Mouse (Mus musculus) limb, embryonic 13.5 days (tissue): Measurements from ENCODE around the gene Crlf3. TPM values are rescaled to one million over a fixed set of nuclear protein-coding genes. Genes with fewer than 3 reads are reported as not detected.
"Not testable (repeated sequence)": the region's sequence is repeated elsewhere in the genome, so short reads cannot be mapped to it uniquely, and the experiment has no call there.

Experiments
- ATAC-seq: fragments of 200-750 bp; cut with Nextera tagmentation; 2 replicates; pipeline ENCODE4 v1.8.0; 2017; ENCODE audit warnings: low read depth, moderate number of reproducible peaks, moderate TSS enrichment; ENCODE audit not compliant: low FRiP score
- H3K27ac ChIP-seq: fragments of 300-500 bp; sonication (generic); 2 replicates; pipeline ENCODE4 v1.5.1; 2015; ENCODE audit warnings: inconsistent platforms, mild to moderate bottlenecking, moderate library complexity
- H3K27me3 ChIP-seq: fragments of 300-500 bp; sonication (generic); 2 replicates; pipeline ENCODE4 v1.6.1; 2015; ENCODE audit warnings: mild to moderate bottlenecking, inconsistent platforms
- H3K36me3 ChIP-seq: fragments of 300-500 bp; sonication (generic); 2 replicates; pipeline ENCODE4 v1.6.1; 2015; ENCODE audit warnings: inconsistent platforms, mild to moderate bottlenecking, moderate library complexity
- H3K4me1 ChIP-seq: fragments of 300-500 bp; sonication (generic); 2 replicates; pipeline ENCODE4 v1.6.1; 2015; ENCODE audit warnings: inconsistent platforms
- H3K4me2 ChIP-seq: fragments of 300-500 bp; sonication (generic); replicated peaks from 2 replicates; pipeline ENCODE4 v1.6.1; 2015; ENCODE audit warnings: inconsistent platforms, mild to moderate bottlenecking, moderate library complexity
- H3K4me3 ChIP-seq: fragments of 300-500 bp; sonication (generic); 2 replicates; pipeline ENCODE4 v1.5.1; 2015; ENCODE audit warnings: moderate library complexity, mild to moderate bottlenecking, inconsistent platforms
- H3K9ac ChIP-seq: fragments of 300-500 bp; sonication (generic); 2 replicates; pipeline ENCODE4 v1.6.1; 2015; ENCODE audit warnings: mild to moderate bottlenecking, inconsistent platforms
- H3K9me3 ChIP-seq: fragments of 300-500 bp; sonication (generic); 2 replicates; pipeline ENCODE4 v1.6.1; 2016; ENCODE audit warnings: inconsistent platforms
- WGBS: fragments of 180-500 bp; shearing (Covaris S2); methylation state at CpG from one replicate; pipeline ENCODE4 v1.1.7; 2015; 5-methylcytosine and 5-hydroxymethylcytosine counted together
- polyA plus RNA-seq: library from polyadenylated mRNA; unstranded; fragments of >200 nt; fragmentation: Nextera tagmentation; extraction: Ambion mirVana; gene quantifications from 2 replicates; pipeline ENCODE4 v1.2.1, GENCODE M21; 2015

Gene Crlf3
- polyA plus RNA-seq, 1 experiment from 2014 or later = 55.3 TPM

DNA sequence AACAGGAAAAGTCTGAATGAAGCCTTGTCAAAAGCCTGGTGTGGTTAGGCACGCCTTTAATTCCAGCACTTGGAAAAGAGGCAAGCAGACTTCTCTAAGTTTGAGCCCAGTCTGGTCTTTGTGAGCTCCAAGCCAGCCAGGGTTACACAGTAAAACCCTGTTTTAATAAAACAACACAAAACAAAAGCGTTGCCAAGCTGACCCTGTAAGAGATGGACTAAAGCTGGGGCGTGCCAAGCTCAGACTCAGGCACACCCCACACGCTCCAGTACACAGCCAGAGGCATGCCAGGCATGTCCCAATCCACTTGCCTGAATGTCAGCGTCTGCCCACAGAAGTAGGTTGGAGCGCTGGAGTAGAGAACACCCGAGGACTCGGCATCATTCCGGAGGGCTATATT is 24.6 kb downstream of the Crlf3 start:
- Histone ChIP-seq H3K4me1 (0 out of 2 replicates have a peak, but pooled peaks cover under 1% of the 10 kb centered on the region), H3K9ac (no peak overlapping the region), H3K36me3 (peaks cover 73% of the 10 kb centered on the region), H3K27ac (no peak overlapping the region), H3K27me3 (no peaks in the 10 kb centered on the region), H3K4me2 (no peak overlapping the region), H3K4me3 (no peak overlapping the region), H3K9me3 (no peaks in the 10 kb centered on the region)
- 90% methylated on average over 9 of the region's 9 CpGs for WGBS
- ATAC-seq = no peak

DNA sequence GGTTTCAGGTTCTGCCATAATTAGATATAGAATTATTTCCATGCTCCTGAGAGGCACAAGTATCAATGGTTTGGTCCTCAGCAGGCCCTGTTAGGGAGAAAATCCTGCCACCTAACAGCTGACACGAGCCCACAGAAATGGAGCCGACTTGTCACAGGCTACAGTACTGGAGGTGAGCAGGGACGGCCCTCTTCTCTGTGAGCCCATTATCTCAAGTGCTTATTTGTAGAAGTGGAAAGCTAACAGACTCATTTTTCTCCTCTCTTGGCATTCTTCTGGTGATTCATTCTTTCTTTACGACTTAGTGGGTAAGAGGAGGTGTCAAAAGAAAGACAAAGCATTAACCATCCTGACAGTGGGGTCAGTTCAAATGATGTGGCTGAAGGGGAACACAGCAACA is 26.1 kb downstream of the Crlf3 start:
- ATAC-seq = no peak
- Histone ChIP-seq H3K36me3 (peaks cover 63% of the 10 kb centered on the region), H3K9ac (no peak overlapping the region), H3K4me1 (peaks cover 12% of the 10 kb centered on the region), H3K4me2 (no peak overlapping the region), H3K4me3 (no peak overlapping the region), H3K27me3 (no peaks in the 10 kb centered on the region), H3K9me3 (no peaks in the 10 kb centered on the region), H3K27ac (no peak overlapping the region)
- WGBS = 77% methylated on average over 4 of the region's 4 CpGs

DNA sequence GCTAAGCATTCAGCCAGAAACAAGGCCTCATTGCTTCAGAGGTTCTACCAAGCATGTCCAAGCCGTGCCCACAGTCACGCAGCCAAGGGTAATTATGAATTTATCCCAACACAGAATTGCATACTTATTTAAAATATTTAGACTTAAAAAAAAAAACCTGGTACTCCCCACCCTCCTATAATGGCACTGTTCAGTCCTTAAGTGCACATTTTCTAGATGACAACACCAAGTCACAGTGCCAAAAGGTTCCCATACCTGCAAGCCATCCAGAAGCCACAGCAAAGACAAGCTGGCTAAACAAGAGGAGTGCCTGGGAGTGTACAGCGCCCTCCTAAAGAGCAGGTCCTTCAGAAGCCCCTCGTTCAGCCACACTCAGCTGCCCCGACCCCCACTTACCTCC is 27.6 kb downstream of the Crlf3 start:
- peaks cover 63% of the 10 kb centered on the region for H3K36me3 ChIP-seq
- ATAC-seq = no peak
- WGBS = 90% methylated on average over 5 of the region's 5 CpGs

DNA sequence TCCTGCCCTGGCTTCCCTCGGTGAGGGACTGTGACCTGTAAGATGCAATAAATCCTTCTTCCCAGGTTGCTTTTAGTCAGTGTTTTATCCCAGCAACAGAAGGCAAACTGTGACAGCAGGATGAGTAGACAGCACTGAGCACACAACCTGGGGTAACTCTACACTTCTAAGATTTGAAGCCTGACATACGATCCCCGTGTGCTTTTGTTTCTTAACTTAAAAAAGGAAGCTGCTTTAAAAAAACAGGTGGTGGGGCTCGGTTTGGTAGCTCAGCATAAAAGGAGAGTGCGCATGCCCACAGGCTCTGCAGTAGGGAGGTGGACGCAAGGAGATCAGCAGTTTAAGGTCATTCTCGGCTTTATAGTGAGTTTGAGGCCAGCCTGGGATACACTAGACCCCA is 28.3 kb downstream of the Crlf3 start:
- Histone ChIP-seq H3K27me3 (no peaks in the 10 kb centered on the region), H3K4me2 (no peak overlapping the region), H3K27ac (no peak overlapping the region), H3K9me3 (no peaks in the 10 kb centered on the region), H3K4me1 (peaks cover 12% of the 10 kb centered on the region), H3K9ac (no peak overlapping the region), H3K36me3 (peaks cover 62% of the 10 kb centered on the region), H3K4me3 (no peak overlapping the region)
- no peak for ATAC-seq
- WGBS = 60% methylated on average over 7 of the region's 7 CpGs

More for the DNA sequence above, 27.6 kb downstream of the Crlf3 start:
- H3K9ac ChIP-seq = no peak overlapping the region
- peaks cover 12% of the 10 kb centered on the region for H3K4me1 ChIP-seq
- H3K4me3 ChIP-seq = no peak overlapping the region
- no peak overlapping the region for H3K27ac ChIP-seq
- H3K4me2 ChIP-seq = no peak overlapping the region
- no peaks in the 10 kb centered on the region for H3K27me3 ChIP-seq
- H3K9me3 ChIP-seq = no peaks in the 10 kb centered on the region

DNA sequence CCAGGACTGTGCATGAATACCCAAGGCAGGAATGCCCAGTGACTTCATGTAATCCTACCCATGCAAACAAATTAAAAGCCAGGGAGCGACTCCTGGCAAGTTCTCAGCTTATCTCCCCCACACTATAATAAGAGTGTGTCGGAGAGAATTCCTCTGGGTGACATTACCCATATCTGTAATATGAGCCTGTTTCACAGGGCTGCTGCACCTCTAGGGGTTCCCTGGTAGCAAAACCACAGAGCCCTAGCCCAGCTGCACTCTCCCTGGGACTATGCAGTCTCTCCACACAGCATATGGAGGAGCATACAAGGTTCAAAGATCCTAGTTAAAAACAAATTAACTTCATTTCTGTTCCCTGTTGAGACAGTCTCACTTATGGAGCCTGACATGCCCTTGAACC is 30.7 kb downstream of the Crlf3 start:
- Histone ChIP-seq H3K4me1 (peaks cover 12% of the 10 kb centered on the region), H3K9me3 (no peaks in the 10 kb centered on the region), H3K27ac (no peak overlapping the region), H3K4me3 (no peak overlapping the region), H3K9ac (no peak overlapping the region), H3K27me3 (no peaks in the 10 kb centered on the region), H3K36me3 (peaks cover 52% of the 10 kb centered on the region), H3K4me2 (no peak overlapping the region)
- 23% methylated on average over 2 of the region's 2 CpGs for WGBS
- ATAC-seq = no peak; the same call in 1 of the 2 replicates

DNA sequence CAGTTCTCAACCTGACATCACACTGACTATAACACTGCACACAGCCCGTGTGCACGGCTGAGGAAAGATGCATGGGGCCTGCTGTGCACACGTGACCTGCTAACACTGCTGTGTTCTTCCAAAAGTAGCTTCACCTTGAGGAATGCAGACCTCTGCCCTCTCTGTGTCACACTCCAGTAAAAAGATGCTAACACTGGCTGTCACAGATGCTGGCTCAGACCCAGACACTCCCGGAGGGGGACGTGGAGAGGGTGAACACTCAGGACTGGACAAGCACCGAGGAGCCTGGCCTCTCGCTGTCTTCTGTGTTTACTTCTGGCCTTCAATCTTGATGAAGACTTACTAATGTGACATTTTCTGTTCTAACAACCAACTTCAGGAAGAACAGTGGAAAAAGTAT is 33.9 kb downstream of the Crlf3 start:
- Histone ChIP-seq H3K4me3 (no peak overlapping the region), H3K4me2 (no peak overlapping the region), H3K4me1 (peaks cover 12% of the 10 kb centered on the region), H3K9me3 (no peaks in the 10 kb centered on the region), H3K27me3 (no peaks in the 10 kb centered on the region), H3K36me3 (peaks cover 37% of the 10 kb centered on the region), H3K9ac (no peak overlapping the region), H3K27ac (no peak overlapping the region)
- 89% methylated on average over 7 of the region's 7 CpGs for WGBS
- ATAC-seq = no peak

DNA sequence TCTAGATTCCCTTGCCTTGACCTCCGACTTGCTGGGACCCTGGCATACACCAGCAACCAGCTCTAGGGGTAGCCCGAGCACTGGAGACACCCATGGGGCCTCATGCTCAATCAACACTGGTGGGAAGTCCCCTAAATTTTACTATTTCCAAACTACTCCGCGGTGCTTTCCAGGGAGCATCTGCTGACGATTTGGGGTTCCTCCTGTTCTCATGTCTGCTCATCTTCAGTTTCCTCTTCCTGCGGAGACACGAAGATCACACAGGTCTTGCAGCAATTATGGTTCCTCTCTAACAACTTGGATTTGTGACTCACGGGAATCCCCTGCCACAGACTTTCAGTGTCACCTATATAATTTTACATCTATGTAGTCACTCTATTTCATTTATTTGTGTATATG is 37.4 kb downstream of the Crlf3 start:
- Histone ChIP-seq H3K36me3 (peaks cover 21% of the 10 kb centered on the region), H3K4me2 (no peak overlapping the region), H3K4me1 (no peaks in the 10 kb centered on the region), H3K27ac (no peak overlapping the region), H3K27me3 (no peaks in the 10 kb centered on the region), H3K9ac (no peak overlapping the region), H3K4me3 (no peak overlapping the region), H3K9me3 (no peaks in the 10 kb centered on the region)
- WGBS = 86% methylated on average over 8 of the region's 8 CpGs
- ATAC-seq = no peak

DNA sequence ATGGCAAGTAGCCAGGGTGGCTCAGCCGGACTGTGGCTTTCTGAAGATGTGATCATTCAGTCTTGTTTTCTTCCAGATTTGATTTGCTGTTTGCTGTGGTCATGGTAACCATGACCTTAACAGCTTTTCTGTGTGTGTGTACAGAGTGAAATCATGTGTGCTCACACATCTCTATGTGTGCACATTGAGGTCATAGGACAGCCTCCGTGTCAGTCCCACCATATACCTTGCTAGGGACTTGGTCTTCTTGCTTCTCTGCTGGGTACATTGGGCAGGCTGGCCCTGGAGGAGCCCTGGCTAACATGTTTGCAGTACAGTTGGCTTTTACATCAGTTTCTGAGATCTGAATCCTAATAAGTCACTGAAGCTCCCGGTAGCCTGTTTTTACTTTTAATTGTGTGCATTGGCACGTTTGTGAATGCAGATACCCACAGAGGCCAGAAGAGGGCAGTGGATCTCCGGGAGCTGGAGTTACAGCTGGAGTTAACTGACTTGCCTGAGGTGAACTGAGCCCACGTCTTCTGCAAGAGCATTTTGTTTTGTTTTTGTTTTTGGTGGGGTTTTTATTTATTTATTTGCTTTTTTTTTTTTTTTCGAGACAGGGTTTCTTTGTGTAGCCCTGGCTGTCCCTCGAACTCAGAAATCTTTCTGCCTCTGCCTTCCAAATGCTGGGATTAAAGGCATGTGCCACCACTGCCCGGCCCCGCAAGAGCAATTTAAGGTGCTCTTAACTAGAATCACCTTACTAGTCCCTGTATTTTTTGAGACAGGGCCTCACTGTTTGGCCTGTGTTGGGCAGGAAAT is 38.0 kb downstream of the Crlf3 start:
- Histone ChIP-seq H3K9ac (no peak overlapping the region), H3K9me3 (no peaks in the 10 kb centered on the region), H3K36me3 (peaks cover 16% of the 10 kb centered on the region), H3K4me1 (no peaks in the 10 kb centered on the region), H3K27me3 (no peaks in the 10 kb centered on the region), H3K4me2 (no peak overlapping the region), H3K27ac (no peak overlapping the region), H3K4me3 (no peak overlapping the region)
- 57% methylated on average over 10 of the region's 10 CpGs for WGBS
- ATAC-seq = no peak

DNA sequence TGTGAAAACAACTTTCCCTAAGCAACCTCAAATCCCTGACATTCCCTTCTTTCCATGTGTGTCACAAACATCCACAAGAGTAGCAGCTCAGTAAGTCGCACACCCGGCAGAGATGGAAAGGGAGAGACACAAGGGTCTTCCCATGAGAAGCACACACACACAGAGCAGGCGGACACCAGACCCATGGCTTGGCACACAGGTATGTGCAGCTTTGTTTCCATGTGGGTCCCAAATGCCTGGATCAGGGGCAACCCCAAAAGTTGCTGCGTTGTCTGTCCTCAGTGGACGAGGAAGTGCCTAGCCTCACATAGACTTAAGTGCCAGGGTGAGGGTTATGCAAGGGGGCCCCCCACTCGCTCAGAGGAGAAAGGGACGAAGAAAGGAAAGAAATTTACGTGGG is 43.3 kb downstream of the Crlf3 start:
- Histone ChIP-seq H3K4me2 (no peak overlapping the region), H3K4me1 (no peaks in the 10 kb centered on the region), H3K9ac (no peak overlapping the region), H3K4me3 (no peak overlapping the region), H3K9me3 (no peaks in the 10 kb centered on the region), H3K36me3 (peaks cover 25% of the 10 kb centered on the region), H3K27ac (no peak overlapping the region), H3K27me3 (no peaks in the 10 kb centered on the region)
- ATAC-seq = no peak
- WGBS = 66% methylated on average over 8 of the region's 8 CpGs

DNA sequence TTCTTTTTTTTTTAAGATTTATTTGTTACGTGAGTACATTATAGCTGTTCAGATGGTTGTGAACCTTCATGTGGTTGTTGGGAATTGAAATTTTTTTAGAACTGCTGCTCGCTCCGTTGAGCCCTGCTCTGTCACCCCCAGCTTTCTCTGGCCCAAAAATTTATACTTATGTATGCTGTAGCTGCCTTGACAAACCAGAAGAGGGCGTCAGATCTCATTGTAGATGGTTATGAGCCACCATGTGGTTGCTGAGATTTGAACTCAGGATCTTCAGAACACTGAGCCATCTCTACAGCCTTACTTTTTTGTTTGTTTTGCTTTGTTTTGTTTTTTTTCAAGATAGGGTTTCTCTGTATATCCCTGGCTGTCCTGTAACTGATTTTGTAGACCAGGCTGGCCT is 59.5 kb downstream of the Crlf3 start:
- Histone ChIP-seq H3K36me3 (peaks cover 77% of the 10 kb centered on the region), H3K4me2 (no peak overlapping the region), H3K27ac (no peak overlapping the region), H3K9me3 (no peaks in the 10 kb centered on the region), H3K4me1 (no peaks in the 10 kb centered on the region), H3K27me3 (no peaks in the 10 kb centered on the region), H3K9ac (no peak overlapping the region), H3K4me3 (no peak overlapping the region)
- WGBS = 93% methylated on average over 4 of the region's 4 CpGs
- no peak for ATAC-seq

DNA sequence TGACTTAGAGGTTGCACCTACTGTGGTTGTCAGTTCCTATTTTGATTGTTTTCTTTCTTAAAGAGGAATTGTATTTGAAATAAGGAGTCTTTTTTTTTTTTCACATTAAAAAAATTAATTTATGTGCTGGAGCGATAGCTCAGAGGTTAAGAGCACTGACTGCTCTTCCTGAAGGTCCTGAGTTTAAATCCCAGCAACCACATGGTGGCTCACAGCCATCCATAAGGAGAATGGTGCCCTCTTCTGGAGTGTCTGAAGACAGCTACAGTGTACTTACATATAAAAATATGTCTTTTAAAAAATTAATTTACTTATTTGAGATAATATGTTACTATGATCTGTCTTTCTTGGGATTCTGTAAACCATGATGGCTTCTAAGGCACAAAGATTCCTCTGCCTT is 61.0 kb downstream of the Crlf3 start:
- no peaks in the 10 kb centered on the region for H3K4me1 ChIP-seq
- no peaks in the 10 kb centered on the region for H3K9me3 ChIP-seq
- no peak overlapping the region for H3K27ac ChIP-seq
- 93% methylated on average over 1 of the region's 1 CpGs for WGBS
- no peak overlapping the region for H3K4me2 ChIP-seq
- no peak overlapping the region for H3K4me3 ChIP-seq
- no peak for ATAC-seq
- peaks cover 77% of the 10 kb centered on the region for H3K36me3 ChIP-seq
- H3K27me3 ChIP-seq = no peaks in the 10 kb centered on the region
- no peak overlapping the region for H3K9ac ChIP-seq

DNA sequence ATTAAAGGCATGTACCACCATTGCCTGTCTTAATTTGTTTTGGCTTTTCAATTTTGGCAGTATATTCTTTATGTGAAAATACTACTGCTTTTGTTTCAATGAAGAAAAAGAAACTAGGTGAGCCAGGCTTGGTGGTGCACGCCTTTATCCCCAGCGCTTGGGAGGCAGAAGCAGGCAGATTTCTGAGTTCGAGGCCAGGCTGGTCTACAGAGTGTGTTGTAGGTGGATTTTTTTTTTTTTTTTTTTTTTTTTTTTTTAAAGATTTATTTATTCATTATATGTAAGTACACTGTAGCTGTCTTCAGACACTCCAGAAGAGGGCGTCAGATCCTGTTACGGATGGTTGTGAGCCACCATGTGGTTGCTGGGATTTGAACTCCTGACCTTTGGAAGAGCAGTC is 64.3 kb downstream of the Crlf3 start:
- not testable (repeated sequence) for H3K4me3 ChIP-seq, ATAC-seq, H3K27ac ChIP-seq, H3K4me2 ChIP-seq, H3K9me3 ChIP-seq, H3K4me1 ChIP-seq, H3K27me3 ChIP-seq, H3K9ac ChIP-seq
- WGBS = over 99% methylated on average over 4 of the region's 5 CpGs
- peaks cover 78% of the 10 kb centered on the region for H3K36me3 ChIP-seq
